Mouse (Mus musculus) embryonic facial prominence, embryonic 12.5 days (tissue): ENCODE results near the gene Bmp7. TPM values are rescaled to one million over a fixed set of nuclear protein-coding genes. Genes with fewer than 3 reads are reported as not detected.

Experiments used
- ATAC-seq: fragments of 200-750 bp; cut with Nextera tagmentation; 2 replicates; pipeline ENCODE4 v1.8.0; 2017; ENCODE audit not compliant: insufficient number of reproducible peaks, insufficient read depth, low FRiP score, low TSS enrichment
- H3K27ac ChIP-seq: fragments of 300-500 bp; sonication (generic); 2 replicates; pipeline ENCODE4 v1.5.1; 2016; ENCODE audit warnings: mild to moderate bottlenecking
- H3K27me3 ChIP-seq: fragments of 300-500 bp; sonication (generic); 2 replicates; pipeline ENCODE4 v1.6.1; 2016; ENCODE audit warnings: mild to moderate bottlenecking, moderate library complexity
- H3K36me3 ChIP-seq: fragments of 300-500 bp; sonication (generic); 2 replicates; pipeline ENCODE4 v1.6.1; 2016; ENCODE audit warnings: mild to moderate bottlenecking
- H3K4me1 ChIP-seq: fragments of 300-500 bp; sonication (generic); 2 replicates; pipeline ENCODE4 v1.6.1; 2016
- H3K4me2 ChIP-seq: fragments of 300-500 bp; sonication (generic); replicated peaks from 2 replicates; pipeline ENCODE4 v1.6.1; 2016; ENCODE audit warnings: mild to moderate bottlenecking, moderate library complexity
- H3K4me3 ChIP-seq: fragments of 300-500 bp; sonication (generic); 2 replicates; pipeline ENCODE4 v1.5.1; 2016; ENCODE audit warnings: mild to moderate bottlenecking
- H3K9ac ChIP-seq: fragments of 300-500 bp; sonication (generic); 2 replicates; pipeline ENCODE4 v1.6.1; 2016; ENCODE audit warnings: mild to moderate bottlenecking, moderate library complexity
- H3K9me3 ChIP-seq: fragments of 300-500 bp; sonication (generic); 2 replicates; pipeline ENCODE4 v1.6.1; 2016; ENCODE audit warnings: mild to moderate bottlenecking, moderate library complexity
- WGBS: fragments of 180-500 bp; shearing (Covaris S2); methylation state at CpG from one replicate; pipeline ENCODE4 v1.1.7; 2016; 5-methylcytosine and 5-hydroxymethylcytosine counted together
- polyA plus RNA-seq: library from polyadenylated mRNA; unstranded; fragments of >200 nt; fragmentation: Nextera tagmentation; extraction: Ambion mirVana; gene quantifications from 2 replicates; pipeline ENCODE4 v1.2.1, GENCODE M21; 2016

Gene Bmp7
- polyA plus RNA-seq: 28.4 and 30.1 TPM in 2 replicates

DNA sequence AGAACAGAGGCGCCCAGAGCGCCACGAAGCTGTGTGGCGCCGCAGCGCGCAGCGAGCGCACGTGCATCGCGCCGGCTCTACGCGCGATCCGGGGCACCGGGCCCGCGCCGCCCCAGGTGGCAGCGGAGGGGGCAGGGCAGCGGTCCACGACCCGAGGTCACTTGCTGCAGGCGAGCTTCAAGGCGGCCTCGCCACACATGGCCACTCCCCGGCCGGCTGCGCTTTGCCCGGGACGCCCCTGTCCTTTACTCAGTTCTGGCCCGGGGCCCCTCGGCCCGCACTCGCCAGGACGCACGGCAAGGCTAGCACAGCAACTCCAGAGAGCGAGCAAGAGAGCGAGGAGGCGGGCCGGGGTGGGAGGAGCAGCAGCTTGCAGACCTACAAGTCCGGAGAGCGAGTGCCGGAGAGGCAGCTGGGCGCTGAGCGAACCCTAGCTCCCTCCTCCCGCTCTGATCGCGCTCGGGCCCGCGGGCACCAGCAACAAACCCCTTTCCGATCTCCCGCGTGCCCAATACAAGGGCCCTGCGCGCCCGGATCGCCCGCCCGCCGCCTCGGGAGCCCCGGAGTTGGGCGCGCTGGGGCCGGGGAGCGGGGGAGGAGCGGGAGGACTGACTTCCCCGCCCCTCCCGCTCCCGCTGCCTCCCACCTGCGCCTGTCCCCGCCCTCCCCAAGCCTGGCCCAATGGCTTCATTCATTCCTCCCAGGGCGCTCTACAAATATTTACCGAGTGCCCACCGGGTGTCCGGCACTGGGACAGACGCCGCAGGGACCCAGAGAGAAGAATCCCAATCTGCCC, at the start of gene Bmp7:
TSS of gene Bmp7 (minus strand) at position 319 of the 796 bp plus-strand sequence.
- Histone ChIP-seq H3K9ac (peak within 1 kb of the TSS; percentile 78), H3K4me2 (peak within 1 kb of the TSS; percentile 96), H3K9me3 (no peaks in the 10 kb centered on the region), H3K36me3 (no peaks in the 10 kb centered on the region), H3K27me3 (peaks cover 55% of the 10 kb centered on the region), H3K4me3 (peak within 1 kb of the TSS; percentile 57), H3K4me1 (peaks cover 45% of the 10 kb centered on the region), H3K27ac (peak within 1 kb of the TSS; percentile 89)
- peak; percentile 63 for ATAC-seq
- under 1% methylated on average over 82 of the region's 82 CpGs for WGBS

DNA sequence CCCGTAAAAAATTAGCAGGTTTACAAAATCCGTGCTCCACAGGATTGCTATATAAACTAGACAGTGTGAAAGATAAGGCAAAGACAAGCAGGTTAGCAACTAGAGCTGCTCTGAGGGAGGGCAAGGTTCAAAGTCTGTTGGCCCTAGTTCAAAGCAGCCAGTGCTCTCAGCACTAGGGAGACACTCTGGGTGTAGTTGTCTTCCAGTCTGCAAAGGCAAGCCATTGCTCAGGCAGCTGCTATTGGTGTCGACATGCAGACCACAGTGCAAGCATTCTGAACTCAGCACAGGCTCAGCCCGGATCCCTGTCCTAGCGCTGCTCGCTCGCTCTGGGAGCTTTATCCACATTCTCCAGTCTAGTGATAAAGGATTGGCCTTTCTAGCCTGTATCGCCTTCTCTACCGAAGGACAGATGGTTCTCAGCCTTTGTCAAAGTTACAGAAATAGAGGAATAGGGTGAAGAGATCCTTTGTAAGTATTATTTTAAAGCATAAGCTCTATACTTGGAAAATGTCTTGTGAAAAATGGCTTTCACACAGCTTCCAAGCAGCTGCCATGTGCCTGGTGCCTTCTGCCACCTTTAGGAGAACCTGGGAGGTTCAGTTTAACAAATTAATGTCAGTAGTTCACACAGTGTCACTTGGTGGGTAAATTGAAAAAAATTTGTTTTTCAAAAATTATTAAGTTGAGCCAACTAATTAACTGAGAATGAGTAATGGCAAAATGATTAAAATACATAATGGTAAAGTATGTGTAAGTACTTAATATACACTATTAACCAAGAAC, 42.8 kb upstream of the Bmp7 start:
- no peak for ATAC-seq
- Histone ChIP-seq H3K27me3 (no peaks in the 10 kb centered on the region; the same call in 1 of the 2 replicates), H3K4me1 (no peaks in the 10 kb centered on the region; the same call in 1 of the 2 replicates), H3K9me3 (0 out of 2 replicates have a peak, but pooled peaks cover 3% of the 10 kb centered on the region), H3K36me3 (no peaks in the 10 kb centered on the region), H3K27ac (no peak overlapping the region), H3K9ac (no peak overlapping the region), H3K4me3 (no peak overlapping the region), H3K4me2 (no peak overlapping the region)
- WGBS: 70% methylated on average over 9 of the region's 9 CpGs

DNA sequence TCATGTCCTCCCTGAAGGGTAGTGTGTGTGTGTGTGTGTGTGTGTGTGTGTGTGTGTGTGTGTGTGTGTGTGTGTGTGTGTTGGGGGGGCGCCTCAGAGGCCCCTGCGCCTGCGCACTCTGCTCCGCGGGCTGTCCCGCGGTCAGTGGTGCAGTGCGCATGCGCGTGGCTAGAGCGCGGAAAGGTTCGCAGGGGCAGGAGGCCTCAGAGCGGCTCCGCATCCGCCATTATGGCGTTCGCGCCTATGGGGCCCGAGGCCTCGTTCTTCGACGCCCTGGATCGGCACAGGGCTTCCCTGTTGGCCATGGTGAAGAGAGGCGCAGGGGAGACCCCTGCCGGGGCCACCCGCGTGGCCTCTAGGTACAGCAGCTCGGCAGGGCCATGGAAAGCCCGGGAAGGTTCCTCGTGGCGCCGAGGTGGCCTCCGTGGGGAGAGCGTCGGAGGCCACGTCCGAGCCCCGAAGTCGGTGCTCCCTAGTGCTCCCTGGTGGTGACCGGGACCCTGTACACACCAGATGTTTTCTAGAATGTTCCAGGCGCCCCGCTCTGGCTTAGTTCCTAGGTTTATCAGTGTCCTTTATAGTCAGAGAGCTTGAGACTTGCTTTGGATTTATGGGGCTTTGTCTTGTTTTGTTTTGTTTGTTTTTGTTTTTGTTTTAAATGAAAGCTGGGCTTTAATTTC, 39.7 kb upstream of the Bmp7 start:
- 92% methylated on average over 40 of the region's 43 CpGs for WGBS
- H3K9me3 ChIP-seq: 0 out of 2 replicates have a peak, but pooled peaks cover 3% of the 10 kb centered on the region
- no peak overlapping the region for H3K27ac ChIP-seq
- no peak for ATAC-seq
- H3K4me1 ChIP-seq: peaks cover 19% of the 10 kb centered on the region
- no peak overlapping the region for H3K4me2 ChIP-seq
- no peaks in the 10 kb centered on the region for H3K36me3 ChIP-seq
- H3K4me3 ChIP-seq: no peak overlapping the region
- no peaks in the 10 kb centered on the region; the same call in 1 of the 2 replicates for H3K27me3 ChIP-seq
- no peak overlapping the region for H3K9ac ChIP-seq

DNA sequence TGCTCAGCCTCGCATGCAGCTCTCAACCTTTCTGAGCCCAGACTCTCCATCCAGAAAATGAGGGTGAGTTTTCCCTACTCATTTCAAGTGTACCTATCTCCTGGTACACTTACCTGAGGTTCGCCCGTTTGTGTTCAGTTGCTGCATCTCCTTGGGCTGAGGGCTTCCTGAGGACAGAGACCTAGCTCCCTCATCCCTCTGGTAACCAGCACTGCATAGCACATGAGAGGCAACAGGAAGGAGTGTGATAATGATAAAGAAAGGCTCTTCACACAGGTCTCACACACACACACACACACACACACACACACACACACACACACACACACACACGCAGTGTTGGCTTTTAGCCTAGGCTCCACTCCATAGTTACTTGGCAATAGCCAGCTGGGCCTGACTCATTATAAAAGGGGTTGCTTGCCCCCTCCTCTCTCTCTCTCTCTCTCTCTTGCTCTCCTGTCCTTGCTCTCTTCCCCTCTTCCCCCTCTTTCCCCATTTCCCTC, 38.1 kb upstream of the Bmp7 start:
- Histone ChIP-seq H3K36me3 (no peaks in the 10 kb centered on the region), H3K27ac (peak overlapping the region; percentile 72; the same call in 1 of the 2 replicates), H3K4me2 (peak overlapping the region; percentile 33; the same call in 1 of the 2 replicates), H3K9me3 (0 out of 2 replicates have a peak, but pooled peaks cover 3% of the 10 kb centered on the region), H3K4me1 (peaks cover 31% of the 10 kb centered on the region), H3K4me3 (no peak overlapping the region), H3K9ac (no peak overlapping the region), H3K27me3 (no peaks in the 10 kb centered on the region; the same call in 1 of the 2 replicates)
- 69% methylated on average over 4 of the region's 4 CpGs for WGBS
- no peak for ATAC-seq

DNA sequence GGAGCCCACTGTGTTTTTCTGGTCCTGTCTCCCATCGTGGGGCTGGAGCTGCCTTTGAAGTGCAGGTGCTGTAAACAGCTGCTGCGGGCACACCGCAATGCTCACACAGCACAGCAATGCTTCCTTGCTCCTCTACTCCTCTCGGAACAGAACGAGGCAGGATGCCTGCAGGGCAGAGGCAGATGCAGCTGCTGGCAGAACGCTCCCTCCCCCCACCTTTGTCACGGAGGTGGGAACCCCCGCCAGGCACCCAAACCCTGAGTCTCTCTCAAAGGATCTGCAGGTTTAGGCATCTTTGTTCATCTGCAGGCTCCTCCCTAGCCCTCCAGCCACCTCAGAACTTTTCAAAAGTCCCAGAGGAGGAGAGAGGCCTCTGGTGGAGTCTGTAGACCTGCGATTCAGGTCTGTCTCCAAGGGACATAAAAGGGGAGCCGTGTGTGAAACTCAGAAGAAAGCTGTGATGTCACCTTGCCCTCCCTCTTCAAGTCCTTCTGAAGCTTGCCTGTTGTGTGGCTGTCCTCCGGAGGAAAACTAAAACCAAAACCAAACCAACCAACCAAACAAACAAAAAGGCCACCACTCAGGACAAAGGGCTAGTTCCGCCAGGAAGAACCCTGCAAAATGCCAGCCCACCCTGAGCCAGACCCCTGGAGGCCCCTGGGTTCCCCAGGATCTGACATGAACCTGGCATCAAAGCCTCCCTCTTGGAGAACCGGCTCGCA, 37.4 kb upstream of the Bmp7 start, which contains the start of gene Spo11:
TSS of gene Spo11 (plus strand) at position 292 of the 722 bp plus-strand sequence.
- no peak within 1 kb of the TSS; the same call in 1 of the 2 replicates for H3K4me3 ChIP-seq
- no peak within 1 kb of the TSS for H3K9ac ChIP-seq
- H3K9me3 ChIP-seq: 0 out of 2 replicates have a peak, but pooled peaks cover 3% of the 10 kb centered on the region
- ATAC-seq: no peak
- H3K4me2 ChIP-seq: peak within 1 kb of the TSS; percentile 33
- H3K27me3 ChIP-seq: no peaks in the 10 kb centered on the region; the same call in 1 of the 2 replicates
- H3K27ac ChIP-seq: peak within 1 kb of the TSS; percentile 72
- no peaks in the 10 kb centered on the region for H3K36me3 ChIP-seq
- H3K4me1 ChIP-seq: peaks cover 31% of the 10 kb centered on the region
- 14% methylated on average over 14 of the region's 14 CpGs for WGBS

DNA sequence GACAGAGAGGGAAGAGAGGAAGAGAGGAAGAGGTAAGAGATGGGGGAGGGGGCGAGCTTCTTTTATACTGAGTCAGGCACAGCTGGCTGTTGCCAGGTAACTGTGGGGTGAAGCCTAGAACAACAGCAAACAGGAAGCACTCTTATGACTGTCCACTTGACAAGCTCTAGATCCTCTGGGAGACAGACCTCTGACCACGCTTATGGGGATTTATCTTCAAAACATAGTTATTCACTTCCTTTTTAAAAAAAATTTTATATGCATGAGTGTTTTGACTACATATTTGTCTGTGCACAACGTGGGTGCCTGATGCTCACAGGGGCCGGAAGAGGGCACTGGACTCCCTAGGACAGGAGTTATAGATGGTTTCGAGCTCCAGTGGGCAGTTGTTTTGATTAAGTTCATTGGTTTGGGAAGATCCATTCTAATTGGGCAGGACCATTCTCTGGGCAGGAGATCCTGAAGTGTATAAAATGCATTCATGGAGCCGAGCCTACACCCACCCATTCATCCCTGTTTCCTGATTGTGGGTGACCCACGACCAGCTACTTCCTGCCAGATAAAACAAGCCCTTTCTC, 36.6 kb upstream of the Bmp7 start:
- Histone ChIP-seq H3K27ac (no peak overlapping the region), H3K9me3 (0 out of 2 replicates have a peak, but pooled peaks cover 3% of the 10 kb centered on the region), H3K9ac (no peak overlapping the region), H3K36me3 (no peaks in the 10 kb centered on the region), H3K4me1 (peaks cover 31% of the 10 kb centered on the region), H3K4me2 (peak overlapping the region; percentile 33; the same call in 1 of the 2 replicates), H3K4me3 (no peak overlapping the region), H3K27me3 (no peaks in the 10 kb centered on the region; the same call in 1 of the 2 replicates)
- 25% methylated on average over 7 of the region's 7 CpGs for WGBS
- no peak for ATAC-seq

DNA sequence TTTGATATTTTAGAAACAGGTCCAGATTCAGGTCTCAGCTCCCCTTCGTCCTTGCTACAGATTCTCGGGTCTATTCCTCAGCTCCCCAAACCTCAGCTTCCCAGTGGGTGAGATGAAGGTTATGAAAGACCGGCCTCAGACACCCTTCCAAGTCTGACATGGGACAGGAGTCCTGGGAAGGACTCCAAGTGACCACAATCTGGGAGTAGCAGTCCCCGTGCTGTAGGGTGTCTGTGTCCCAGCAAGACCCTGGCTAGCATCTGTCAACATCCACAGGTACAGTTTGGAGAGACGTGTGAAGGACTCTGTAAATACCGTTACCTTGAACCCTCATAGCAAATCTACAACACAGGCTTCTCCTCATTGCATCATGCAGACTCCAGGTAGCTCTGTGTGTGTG, 35.0 kb upstream of the Bmp7 start:
- H3K4me1 ChIP-seq: peaks cover 31% of the 10 kb centered on the region
- ATAC-seq: no peak
- no peak overlapping the region for H3K9ac ChIP-seq
- no peak overlapping the region for H3K4me3 ChIP-seq
- H3K4me2 ChIP-seq: no peak overlapping the region
- WGBS: 83% methylated on average over 6 of the region's 6 CpGs
- no peaks in the 10 kb centered on the region; the same call in 1 of the 2 replicates for H3K27me3 ChIP-seq
- H3K9me3 ChIP-seq: 0 out of 2 replicates have a peak, but pooled peaks cover 3% of the 10 kb centered on the region
- no peak overlapping the region for H3K27ac ChIP-seq
- no peaks in the 10 kb centered on the region for H3K36me3 ChIP-seq

DNA sequence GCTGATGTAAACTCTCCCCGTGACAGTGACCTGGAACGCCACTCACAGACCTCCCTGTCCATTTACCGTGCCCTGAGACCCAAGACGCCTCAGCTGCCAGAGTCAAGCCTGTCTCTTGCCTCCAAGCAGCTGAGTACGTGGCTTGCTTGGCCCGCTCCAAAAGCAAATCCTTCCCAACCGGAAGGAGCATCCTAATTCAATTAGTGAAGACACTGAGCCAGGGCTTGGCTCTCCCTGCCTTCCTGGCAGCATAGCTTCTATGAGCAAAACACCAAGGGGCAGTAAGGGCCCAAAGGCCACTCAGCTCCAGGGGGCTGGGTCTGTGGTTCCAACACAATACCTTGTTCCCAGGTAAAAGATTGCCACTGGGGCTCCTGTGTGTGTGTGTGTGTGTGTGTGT, 34.6 kb upstream of the Bmp7 start:
- no peaks in the 10 kb centered on the region for H3K9me3 ChIP-seq
- no peak overlapping the region for H3K9ac ChIP-seq
- ATAC-seq: no peak
- no peak overlapping the region for H3K4me2 ChIP-seq
- H3K36me3 ChIP-seq: no peaks in the 10 kb centered on the region
- H3K27me3 ChIP-seq: no peaks in the 10 kb centered on the region; the same call in 1 of the 2 replicates
- no peak overlapping the region for H3K4me3 ChIP-seq
- WGBS: 28% methylated on average over 7 of the region's 7 CpGs
- H3K4me1 ChIP-seq: peaks cover 31% of the 10 kb centered on the region
- no peak overlapping the region for H3K27ac ChIP-seq

DNA sequence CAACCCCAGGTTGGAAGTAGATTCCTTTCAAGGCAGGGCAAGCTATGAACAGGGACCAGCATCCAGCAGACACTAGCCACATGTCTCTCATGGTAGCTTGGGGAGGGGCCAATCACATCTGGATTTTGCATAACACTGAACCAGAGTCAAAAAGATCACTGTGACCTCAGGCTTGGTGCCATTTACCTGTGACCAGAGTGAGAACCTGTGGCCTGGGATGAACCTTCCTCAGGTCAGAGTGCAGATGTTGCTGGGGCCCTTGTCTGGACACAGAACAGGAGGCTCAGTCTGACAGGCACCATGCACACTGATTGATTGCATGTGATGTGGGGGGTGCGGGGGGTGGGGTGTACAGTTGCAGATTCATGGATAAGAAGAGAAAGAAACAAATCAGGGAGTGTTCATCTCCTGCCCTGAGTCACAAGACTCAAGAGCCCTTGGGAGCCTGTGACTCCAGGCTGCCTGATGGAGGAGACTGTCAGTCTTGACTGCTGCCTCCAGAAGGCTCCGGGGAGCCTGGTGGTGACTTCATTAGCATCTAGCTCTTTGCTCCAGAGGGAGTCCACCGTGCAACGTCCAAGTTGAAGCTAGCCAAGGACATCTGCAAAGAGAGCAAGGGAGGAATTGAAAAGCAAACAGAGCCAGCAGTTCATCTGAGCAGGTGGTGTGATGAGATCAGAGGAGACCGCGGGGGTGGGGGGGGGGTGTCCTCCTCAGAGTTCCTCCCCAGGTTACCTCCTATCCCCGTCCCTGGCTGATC, 33.9 kb upstream of the Bmp7 start:
- 23% methylated on average over 7 of the region's 7 CpGs for WGBS
- Histone ChIP-seq H3K4me2 (no peak overlapping the region), H3K4me1 (peaks cover 31% of the 10 kb centered on the region), H3K9me3 (no peaks in the 10 kb centered on the region), H3K27me3 (no peaks in the 10 kb centered on the region; the same call in 1 of the 2 replicates), H3K4me3 (no peak overlapping the region), H3K36me3 (no peaks in the 10 kb centered on the region), H3K9ac (no peak overlapping the region), H3K27ac (no peak overlapping the region)
- no peak for ATAC-seq

DNA sequence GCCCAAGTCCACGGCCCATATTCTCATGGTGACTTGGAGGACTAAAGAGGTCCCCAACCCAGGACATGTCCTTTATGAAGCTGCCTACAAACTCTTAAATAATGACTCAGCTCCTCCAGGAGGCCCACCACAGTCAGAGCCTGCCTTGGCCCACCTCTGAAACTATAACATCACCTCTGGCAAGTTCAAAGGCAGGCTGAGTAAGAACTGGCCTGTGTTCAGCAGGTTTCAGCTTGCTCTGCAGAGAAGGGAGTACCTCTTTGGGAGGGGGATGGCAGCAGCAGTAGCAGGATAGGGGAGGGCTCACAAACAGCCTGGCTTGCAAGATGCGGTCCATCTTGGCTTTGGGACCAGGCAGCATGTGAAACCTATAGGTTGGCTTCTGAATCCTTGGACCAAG, 31.7 kb upstream of the Bmp7 start:
- Histone ChIP-seq H3K4me2 (no peak overlapping the region), H3K27ac (no peak overlapping the region), H3K36me3 (no peaks in the 10 kb centered on the region), H3K9me3 (no peaks in the 10 kb centered on the region), H3K4me1 (peaks cover 21% of the 10 kb centered on the region), H3K27me3 (no peaks in the 10 kb centered on the region), H3K4me3 (no peak overlapping the region), H3K9ac (no peak overlapping the region)
- WGBS: 84% methylated on average over 2 of the region's 2 CpGs
- ATAC-seq: no peak
